Mouse (Mus musculus) MEL (cell line): ENCODE results near the gene Atp5d.

ENCODE experiments used
- GATA1 ChIP-seq: IDR thresholded peaks from 2 replicates; pipeline ENCODE4 v1.6.1; 2011; ENCODE audit warnings: low read depth, low read length, improper control_type of control experiment
- POLR2A ChIP-seq, 2 experiments: IDR thresholded peaks; 2 replicates each; pipeline ENCODE4 v1.6.1; 2011 to 2012; ENCODE audit warnings: low read length in 2 of 2, mild to moderate bottlenecking in 2 of 2, control low read depth in 1 of 2, improper control_type of control experiment in 1 of 2, low read depth in 1 of 2, moderate library complexity in 1 of 2; ENCODE audit not compliant: control insufficient read depth in 1 of 2, insufficient read depth in 1 of 2, poor library complexity in 1 of 2
- POLR2AphosphoS5 ChIP-seq: IDR thresholded peaks from 2 replicates; pipeline ENCODE4 v1.6.1; 2012; ENCODE audit warnings: low read depth, borderline replicate concordance, mild to moderate bottlenecking, inconsistent platforms, low read length, moderate library complexity, mixed read lengths
- SIN3A ChIP-seq: IDR thresholded peaks from 2 replicates; pipeline ENCODE4 v1.6.1; 2012; ENCODE audit warnings: low read length, improper control_type of control experiment, inconsistent platforms
- USF1 ChIP-seq: IDR thresholded peaks from 2 replicates; pipeline ENCODE4 v1.6.1; 2014; ENCODE audit warnings: low read depth, mild to moderate bottlenecking, inconsistent platforms, low read length, improper control_type of control experiment, moderate library complexity

DNA sequence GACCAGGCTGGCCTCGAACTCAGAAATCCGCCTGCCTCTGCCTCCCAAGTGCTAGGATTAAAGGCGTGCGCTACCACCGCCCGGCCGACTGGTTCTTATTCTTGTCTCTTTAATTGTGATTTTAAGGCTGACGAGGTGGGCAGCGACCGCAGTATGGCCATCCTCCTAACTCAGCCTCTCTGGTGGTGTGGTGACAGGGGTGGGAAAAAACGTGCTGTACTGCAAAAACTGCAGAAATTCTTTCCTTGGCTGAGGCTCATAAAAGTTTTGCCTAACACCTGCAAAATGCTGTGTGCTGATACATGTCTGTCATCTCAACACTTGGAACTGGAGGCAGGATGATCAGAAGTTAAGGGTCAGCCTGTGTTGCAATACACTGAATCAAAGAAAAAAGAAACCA, 34.9 kb downstream of the Atp5d start:
- no peak for TF ChIP-seq POLR2AphosphoS5
- no peak for TF ChIP-seq POLR2A (IDR thresholded peaks at IDR 0.05; ENCODE audit: control insufficient read depth in 1 of 2, insufficient read depth in 1 of 2, low read depth in 1 of 2, low read length in 2 of 2, poor library complexity in 1 of 2)
- TF ChIP-seq GATA1 = no peak
- no peak for TF ChIP-seq USF1
- TF ChIP-seq SIN3A = no peak; the same call in 1 of the 2 replicates
